Mouse (Mus musculus) G1E (cell line): Measurements from ENCODE around the gene Ints5. TPM values are rescaled to one million over a fixed set of nuclear protein-coding genes. Genes with fewer than 3 reads are reported as not detected.
"Not testable (repeated sequence)": the region's sequence is repeated elsewhere in the genome, so short reads cannot be mapped to it uniquely, and the experiment has no call there.

Experiments used
- ATAC-seq: 2 replicates; pipeline ENCODE4 v1.8.0; 2016; ENCODE audit warnings: mild to moderate bottlenecking; ENCODE audit not compliant: insufficient number of reproducible peaks, poor library complexity, low FRiP score, severe bottlenecking; ENCODE audit errors: extremely low read depth
- DNase-seq: peaks from one replicate; pipeline ENCODE4 v3.0.0; 2012; ENCODE audit warnings: low spot score
- H3K27me3 ChIP-seq: 2 replicates; pipeline ENCODE4 v1.6.1; 2012; ENCODE audit warnings: mild to moderate bottlenecking, low read length, inconsistent platforms; ENCODE audit not compliant: insufficient read depth
- H3K36me3 ChIP-seq: replicated peaks from 2 replicates; pipeline ENCODE3; 2012; ENCODE audit warnings: mild to moderate bottlenecking, inconsistent platforms
- H3K4me1 ChIP-seq: 2 replicates; pipeline ENCODE4 v1.6.1; 2012; ENCODE audit warnings: low read depth, low read length, inconsistent platforms, mixed read lengths; ENCODE audit not compliant: insufficient read depth
- H3K4me3 ChIP-seq: 2 replicates; pipeline ENCODE4 v1.5.1; 2012; ENCODE audit warnings: low read depth, mild to moderate bottlenecking, inconsistent platforms, low read length, moderate library complexity, mixed read lengths
- H3K9me3 ChIP-seq: replicated peaks from 2 replicates; pipeline ENCODE4 v1.6.1; 2012; ENCODE audit warnings: inconsistent platforms
- CTCF ChIP-seq: IDR thresholded peaks from 2 replicates; pipeline ENCODE4 v1.5.1; 2012; ENCODE audit warnings: low read depth, low read length, inconsistent platforms, mixed read lengths
- GATA1 ChIP-seq: IDR thresholded peaks from 2 replicates; pipeline ENCODE4 v1.6.1; 2012; ENCODE audit warnings: borderline replicate concordance, low read length, inconsistent platforms, mixed read lengths
- GATA2 ChIP-seq: IDR thresholded peaks from 2 replicates; pipeline ENCODE4 v1.6.1; 2012; ENCODE audit warnings: low read depth, low read length, inconsistent platforms, borderline replicate concordance
- POLR2AphosphoS5 ChIP-seq: IDR thresholded peaks from 2 replicates; pipeline ENCODE4 v1.6.1; 2012; ENCODE audit warnings: low read depth, low read length, inconsistent platforms; ENCODE audit not compliant: insufficient replicate concordance
- TAL1 ChIP-seq: conservative IDR thresholded peaks from 2 replicates; pipeline ENCODE4 v1.6.1; 2012; ENCODE audit warnings: low read depth, low read length, inconsistent platforms, mixed read lengths
- polyA plus RNA-seq: library from polyadenylated mRNA; stranded (reverse); fragments of >175 nt; gene quantifications from 2 replicates; pipeline ENCODE4 v1.2.3, GENCODE M21; 2012
- total RNA-seq, 2 experiments: library from RNA; stranded (forward) in 1 of 2; stranded (reverse) in 1 of 2; fragments of 200-1000 nt in 1 of 2; fragments of >200 nt in 1 of 2; fragmentation: Nextera tagmentation in 1 of 2; gene quantifications; 2 replicates each; pipeline ENCODE4 v1.2.3; 2014 to 2017

Ints5 gene
- total and polyA plus RNA-seq, 3 experiments: 16.6 to 64.0 (median 35.7) TPM

DNA sequence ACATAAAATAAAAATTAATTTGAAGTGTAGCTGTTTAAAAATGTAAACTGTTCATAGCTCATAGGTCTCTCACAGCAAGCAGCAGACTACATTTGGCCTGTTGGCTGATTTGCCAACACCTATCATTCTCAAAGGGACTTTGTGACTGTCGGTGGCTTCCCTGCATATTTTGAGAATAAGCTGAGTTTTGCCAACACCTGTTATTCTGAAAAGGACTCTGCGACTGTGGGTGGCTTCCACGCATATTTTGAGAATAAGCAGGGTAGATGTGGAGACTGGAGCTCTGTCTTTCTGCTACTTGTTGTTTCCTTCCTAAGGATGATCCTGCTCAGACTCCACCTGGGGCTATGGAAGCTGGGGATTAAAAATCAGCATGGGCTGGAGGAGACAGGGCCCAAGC lies 39.7 kb upstream of the Ints5 start:
- no peak for ATAC-seq
- 0 out of 2 replicates have a peak, but pooled peaks cover 3% of the 10 kb centered on the region for H3K4me1 ChIP-seq
- H3K9me3 ChIP-seq: no peaks in the 10 kb centered on the region
- H3K27me3 ChIP-seq: peaks cover 12% of the 10 kb centered on the region
- no peak for DNase-seq
- no peak overlapping the region for H3K4me3 ChIP-seq
- peaks cover 13% of the 10 kb centered on the region for H3K36me3 ChIP-seq
- TF ChIP-seq POLR2AphosphoS5 (no peak), TAL1 (no peak), GATA1 (no peak), CTCF (no peak)

DNA sequence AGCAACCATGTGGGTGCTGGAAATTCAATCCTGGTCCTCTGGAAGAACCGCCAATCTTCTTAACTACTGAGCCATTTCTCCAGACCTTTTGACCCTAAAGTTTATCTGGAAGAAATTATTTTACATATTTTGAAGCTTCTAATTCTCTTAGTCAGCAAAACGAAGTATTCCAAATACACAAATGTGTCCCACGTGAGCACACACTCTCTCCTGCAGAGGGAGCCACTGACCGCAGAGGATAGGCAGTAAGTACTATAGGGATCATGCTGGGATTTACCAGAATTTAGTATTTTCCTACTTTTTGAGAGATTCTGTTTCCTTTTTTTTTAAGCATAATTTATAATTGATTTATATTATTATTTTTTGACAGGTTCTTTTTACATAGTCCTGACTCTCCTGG lies 35.1 kb upstream of the Ints5 start:
- ATAC-seq: no peak
- Histone ChIP-seq H3K36me3 (no peaks in the 10 kb centered on the region), H3K4me1 (no peaks in the 10 kb centered on the region), H3K9me3 (no peaks in the 10 kb centered on the region), H3K4me3 (no peak overlapping the region), H3K27me3 (peaks cover 3% of the 10 kb centered on the region)
- no peak for DNase-seq
- TF ChIP-seq GATA2 (no peak), TAL1 (no peak), CTCF (peak; percentile 28; the same call in 1 of the 2 replicates), GATA1 (no peak), POLR2AphosphoS5 (no peak)

DNA sequence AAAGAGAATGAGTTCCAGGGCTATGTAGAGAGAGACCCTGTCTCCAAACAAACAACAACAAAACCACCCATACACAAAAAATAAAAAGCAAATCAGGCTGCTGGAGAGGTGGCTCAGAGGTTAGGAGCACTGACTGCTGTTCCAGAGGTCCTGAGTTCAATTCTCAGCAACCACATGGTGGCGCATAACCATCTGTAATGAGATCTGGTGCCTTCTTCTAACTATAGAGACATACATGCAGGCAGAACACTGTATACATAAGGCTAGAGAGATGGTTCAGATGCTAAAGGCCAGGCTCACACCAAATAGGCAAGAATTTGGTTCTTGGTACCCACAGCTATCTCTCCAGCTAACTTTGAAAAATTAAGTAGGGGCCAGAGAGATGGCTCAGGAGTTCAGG lies 33.8 kb upstream of the Ints5 start:
- DNase-seq: no peak
- Histone ChIP-seq H3K9me3 (no peaks in the 10 kb centered on the region), H3K27me3 (peaks cover 3% of the 10 kb centered on the region), H3K4me3 (no peak overlapping the region), H3K4me1 (no peaks in the 10 kb centered on the region), H3K36me3 (no peaks in the 10 kb centered on the region)
- ATAC-seq: no peak
- TF ChIP-seq CTCF: no peak; the same call in 1 of the 2 replicates
- TF ChIP-seq GATA1: no peak
- no peak for TF ChIP-seq GATA2
- TF ChIP-seq POLR2AphosphoS5: no peak
- TF ChIP-seq TAL1: no peak

DNA sequence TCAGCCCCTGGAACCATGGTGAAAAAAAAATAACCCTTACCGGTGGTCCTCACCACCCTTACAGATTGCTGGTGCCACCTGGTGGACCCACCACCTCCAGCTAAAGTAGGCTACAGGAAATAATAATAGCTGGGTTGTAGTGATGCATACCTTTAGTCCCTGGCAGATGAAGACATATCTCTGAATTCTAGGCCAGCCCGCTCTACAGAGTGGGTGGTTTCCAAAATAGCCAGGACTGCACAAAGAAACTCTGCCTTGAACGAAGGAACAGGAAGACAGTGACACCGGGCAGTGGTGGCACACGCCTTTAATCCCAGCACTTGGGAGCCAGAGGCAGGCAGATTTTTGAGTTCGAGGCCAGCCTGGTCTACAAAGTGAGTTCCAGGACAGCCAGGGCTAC lies 28.5 kb upstream of the Ints5 start:
- ATAC-seq (no peak), DNase-seq (no peak)
- Histone ChIP-seq H3K4me1 (peaks cover 4% of the 10 kb centered on the region; the same call in 1 of the 2 replicates), H3K27me3 (no peaks in the 10 kb centered on the region), H3K9me3 (no peaks in the 10 kb centered on the region), H3K36me3 (no peaks in the 10 kb centered on the region), H3K4me3 (no peak overlapping the region)
- TF ChIP-seq GATA2: no peak
- TF ChIP-seq CTCF: no peak
- TF ChIP-seq TAL1: no peak
- no peak for TF ChIP-seq GATA1
- no peak for TF ChIP-seq POLR2AphosphoS5

DNA sequence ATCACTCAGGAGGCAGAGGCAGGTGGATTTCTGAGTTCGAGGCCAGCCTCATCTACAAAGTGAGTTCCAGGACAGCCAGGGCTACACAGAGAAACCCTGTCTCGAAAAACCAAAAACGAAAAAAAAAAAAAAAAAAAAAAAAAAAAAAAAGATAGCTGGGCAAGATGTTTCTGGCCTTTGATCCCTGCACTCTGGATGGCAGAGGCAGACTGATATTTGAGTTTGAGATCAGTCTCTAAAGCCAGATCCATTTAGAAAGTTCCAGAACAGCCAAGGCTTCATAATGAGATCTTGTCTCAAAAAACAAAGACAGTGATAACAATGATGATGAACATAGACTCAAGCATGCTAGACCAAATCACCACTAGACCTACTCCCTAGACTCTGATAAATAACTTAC lies 22.4 kb upstream of the Ints5 start:
- not testable (repeated sequence) for H3K9me3 ChIP-seq, H3K27me3 ChIP-seq, H3K4me3 ChIP-seq, DNase-seq, ATAC-seq
- peaks cover 31% of the 10 kb centered on the region for H3K36me3 ChIP-seq
- H3K4me1 ChIP-seq: peaks cover 41% of the 10 kb centered on the region

DNA sequence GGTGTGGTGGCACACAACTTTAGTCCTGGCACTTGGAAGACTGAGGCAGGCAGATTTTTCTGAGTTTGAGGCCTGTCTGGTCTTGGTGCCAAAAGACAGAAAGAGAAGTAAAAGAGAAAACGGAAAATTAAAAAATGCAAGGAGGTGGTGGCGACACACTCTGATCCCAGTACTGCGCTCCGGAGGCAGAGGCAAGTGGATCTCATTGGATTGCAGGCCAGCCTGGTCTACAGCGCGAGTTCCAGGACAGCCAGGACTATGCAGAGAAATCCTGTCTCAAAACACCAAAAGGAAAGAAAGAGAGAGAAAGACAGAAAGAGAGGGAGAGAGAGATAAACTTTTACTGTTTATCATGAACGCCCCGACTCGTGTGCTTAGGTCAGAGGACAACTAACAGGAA lies 22.0 kb upstream of the Ints5 start:
- H3K4me1 ChIP-seq: peaks cover 41% of the 10 kb centered on the region
- TF ChIP-seq CTCF: no peak
- DNase-seq (no peak), ATAC-seq (no peak)
- peaks cover 35% of the 10 kb centered on the region for H3K36me3 ChIP-seq
- H3K4me3 ChIP-seq: peak overlapping the region; percentile 99
- H3K27me3 ChIP-seq: no peaks in the 10 kb centered on the region
- no peaks in the 10 kb centered on the region for H3K9me3 ChIP-seq

DNA sequence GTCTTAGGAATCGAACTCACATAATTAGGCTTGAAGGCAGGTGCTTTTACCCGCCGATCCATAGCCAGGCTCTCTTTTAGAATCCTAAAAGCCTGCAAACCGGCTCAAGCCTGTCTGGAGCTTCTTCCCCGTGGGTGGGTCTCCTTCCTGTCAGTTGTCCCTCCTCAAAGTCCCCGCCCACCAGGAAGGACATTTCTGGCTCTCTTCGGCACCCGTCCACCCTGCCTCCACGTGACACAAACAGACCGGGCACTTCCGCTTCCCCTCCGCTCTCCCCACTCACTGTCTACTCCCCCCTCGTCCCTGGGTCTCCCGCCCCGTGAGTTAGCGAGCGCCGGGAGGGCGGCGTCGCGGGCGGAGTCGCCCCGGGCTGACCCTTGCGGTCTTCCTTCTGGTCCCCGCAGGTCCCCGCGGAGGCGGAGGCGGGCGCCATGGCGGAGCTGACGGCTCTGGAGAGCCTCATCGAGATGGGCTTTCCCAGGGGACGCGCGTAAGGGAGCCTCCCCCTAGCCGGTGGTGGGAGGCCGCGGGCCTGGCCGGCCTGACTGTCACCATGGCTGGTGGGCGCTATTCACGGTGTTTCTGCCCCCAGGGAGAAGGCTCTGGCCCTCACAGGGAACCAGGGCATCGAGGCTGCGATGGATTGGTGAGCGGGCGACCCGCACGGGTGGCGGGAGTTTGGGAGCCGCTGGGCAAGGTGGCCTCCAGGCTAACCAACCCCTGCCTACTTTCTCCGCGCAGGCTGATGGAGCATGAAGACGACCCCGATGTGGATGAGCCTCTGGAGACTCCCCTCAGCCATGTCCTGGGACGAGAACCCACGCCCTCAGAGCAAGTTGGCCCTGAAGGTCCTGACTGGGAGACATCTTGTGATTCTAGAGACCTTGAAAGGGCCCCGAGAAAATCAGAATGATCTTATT lies 21.3 kb upstream of the Ints5 start, which contains the start of gene Ubxn1:
Gene Ubxn1 (plus strand): TSS at position 230 of the 920 bp plus-strand sequence.
- Histone ChIP-seq H3K27me3 (no peaks in the 10 kb centered on the region), H3K4me3 (peak within 1 kb of the TSS; percentile 99), H3K9me3 (no peaks in the 10 kb centered on the region), H3K36me3 (peaks cover 41% of the 10 kb centered on the region), H3K4me1 (peaks cover 41% of the 10 kb centered on the region)
- ATAC-seq (peak; percentile 94), DNase-seq (peak; percentile 91)
- TF ChIP-seq CTCF (no peak), GATA2 (no peak), GATA1 (no peak), TAL1 (no peak), POLR2AphosphoS5 (no peak)
